In genomic region chr16:96970412-96970811, GRCm38 (mm10) we compare ENCODE assay signal across 21 mouse cellular contexts.
DNase-seq lines count a peak whose midpoint lies in the region; ATAC-seq lines count a peak whose summit lies in the region.
"Had no signal": no experiment of that assay in that cellular context is flagged by ENCODE, and none has a peak within 500 bp of the region (broad histone marks: within the 10 kb centered on the region; RNA-seq: fewer than 3 reads in every experiment).

No protein-coding gene starts in this region.

- H3K4me3 ChIP-seq in hindbrain, embryonic 13.5 days, result no peak overlapping the region
- no peak overlapping the region for H3K4me3 ChIP-seq in hindbrain, embryonic 10.5 days
- no peak overlapping the region for H3K4me3 ChIP-seq in midbrain, embryonic 10.5 days
- H3K4me3 ChIP-seq in midbrain, embryonic 11.5 days (ENCODE audit: low read depth, low read length), result no peak overlapping the region
- no peak overlapping the region for H3K4me3 ChIP-seq in midbrain, embryonic 14.5 days (replicated peaks; ENCODE audit: low read depth, low read length)
- H3K4me3 ChIP-seq: embryonic facial prominence, embryonic 15.5 days; forebrain, embryonic 15.5 days; heart, embryonic 13.5 days; liver, embryonic 15.5 days had no signal

- no peak for ATAC-seq in hindbrain, embryonic 13.5 days (ENCODE audit: low FRiP score)
- no peak for ATAC-seq in midbrain, embryonic 11.5 days (ENCODE audit: low FRiP score)
- no peak for ATAC-seq in midbrain, embryonic 14.5 days (ENCODE audit: low FRiP score, low TSS enrichment)
- ATAC-seq: CD4-positive, CD25-positive, alpha-beta regulatory T cell, adult 4 months had no signal

- no peak for DNase-seq in hindbrain, embryonic 10.5 days (ENCODE audit: low spot score)
- DNase-seq in midbrain, embryonic 10.5 days (ENCODE audit: low spot score), result no peak
- no peak for DNase-seq in midbrain, embryonic 11.5 days (ENCODE audit: low spot score, missing footprints)
- no peak for DNase-seq in midbrain, embryonic 14.5 days
- no peak for DNase-seq in thymus, postnatal 0 days (ENCODE audit: low spot score)
- DNase-seq in left cerebral cortex, adult 18-20 months (ENCODE audit: low spot score in 2 of 2), result no peak
- DNase-seq: adrenal gland, postnatal 36 days; cerebellum, adult 9-10 months; gastrocnemius, postnatal 14 days; heart, adult 11 months; heart, postnatal 14 days; kidney, adult 18-20 months; thymus, postnatal 14 days had no signal

- no peaks in the 10 kb centered on the region for H3K27me3 ChIP-seq in hindbrain, embryonic 13.5 days
- H3K27me3 ChIP-seq in hindbrain, embryonic 10.5 days (ENCODE audit: insufficient read depth, poor library complexity, severe bottlenecking), result no peaks in the 10 kb centered on the region
- H3K27me3 ChIP-seq in midbrain, embryonic 10.5 days (ENCODE audit: low read depth, poor library complexity, severe bottlenecking), result no peaks in the 10 kb centered on the region
- no peaks in the 10 kb centered on the region for H3K27me3 ChIP-seq in midbrain, embryonic 11.5 days (ENCODE audit: control insufficient read depth, insufficient read depth, low read length)
- H3K27me3 ChIP-seq in midbrain, embryonic 14.5 days (ENCODE audit: control insufficient read depth, insufficient read depth, low read length), result no peaks in the 10 kb centered on the region
- H3K27me3 ChIP-seq: embryonic facial prominence, embryonic 15.5 days; forebrain, embryonic 15.5 days; heart, embryonic 13.5 days had no signal

- peaks cover 24% of the 10 kb centered on the region for H3K4me1 ChIP-seq in hindbrain, embryonic 13.5 days (replicated peaks)
- H3K4me1 ChIP-seq in hindbrain, embryonic 10.5 days (replicated peaks), result peaks cover 16% of the 10 kb centered on the region
- H3K4me1 ChIP-seq in midbrain, embryonic 10.5 days, result peaks cover 21% of the 10 kb centered on the region
- peaks cover 9% of the 10 kb centered on the region for H3K4me1 ChIP-seq in midbrain, embryonic 11.5 days (ENCODE audit: control insufficient read depth, insufficient read depth, low read length)
- peaks cover 41% of the 10 kb centered on the region for H3K4me1 ChIP-seq in midbrain, embryonic 14.5 days (ENCODE audit: control insufficient read depth, insufficient read depth, low read length)
- H3K4me1 ChIP-seq: embryonic facial prominence, embryonic 15.5 days had no signal

- H3K9me3 ChIP-seq in hindbrain, embryonic 13.5 days, result no peaks in the 10 kb centered on the region
- H3K9me3 ChIP-seq in hindbrain, embryonic 10.5 days, result no peaks in the 10 kb centered on the region
- no peaks in the 10 kb centered on the region for H3K9me3 ChIP-seq in midbrain, embryonic 10.5 days (replicated peaks)
- H3K9me3 ChIP-seq in midbrain, embryonic 11.5 days (ENCODE audit: control insufficient read depth, low read length), result no peaks in the 10 kb centered on the region
- no peaks in the 10 kb centered on the region for H3K9me3 ChIP-seq in midbrain, embryonic 14.5 days (ENCODE audit: control insufficient read depth, low read length)
- H3K9me3 ChIP-seq: embryonic facial prominence, embryonic 15.5 days; forebrain, embryonic 15.5 days; heart, embryonic 13.5 days; liver, embryonic 15.5 days had no signal

- H3K4me2 ChIP-seq in hindbrain, embryonic 13.5 days, result no peak overlapping the region
- H3K4me2 ChIP-seq in midbrain, embryonic 11.5 days, result no peak overlapping the region
- no peak overlapping the region for H3K4me2 ChIP-seq in midbrain, embryonic 14.5 days (ENCODE audit: low read length)
- H3K4me2 ChIP-seq: embryonic facial prominence, embryonic 15.5 days; forebrain, embryonic 15.5 days; heart, embryonic 13.5 days; liver, embryonic 15.5 days had no signal

- H3K9ac ChIP-seq in hindbrain, embryonic 13.5 days, result no peak overlapping the region
- H3K9ac ChIP-seq in midbrain, embryonic 11.5 days (ENCODE audit: low read length), result no peak overlapping the region
- no peak overlapping the region for H3K9ac ChIP-seq in midbrain, embryonic 14.5 days (replicated peaks; ENCODE audit: low read length)
- H3K9ac ChIP-seq: embryonic facial prominence, embryonic 15.5 days; forebrain, embryonic 15.5 days; heart, embryonic 13.5 days; liver, embryonic 15.5 days had no signal

- no peaks in the 10 kb centered on the region for H3K36me3 ChIP-seq in hindbrain, embryonic 13.5 days
- H3K36me3 ChIP-seq in hindbrain, embryonic 10.5 days, result no peaks in the 10 kb centered on the region
- no peaks in the 10 kb centered on the region for H3K36me3 ChIP-seq in midbrain, embryonic 10.5 days
- H3K36me3 ChIP-seq in midbrain, embryonic 11.5 days (ENCODE audit: control insufficient read depth, insufficient read depth, low read length), result no peaks in the 10 kb centered on the region
- H3K36me3 ChIP-seq in midbrain, embryonic 14.5 days (ENCODE audit: control insufficient read depth, insufficient read depth, low read length), result no peaks in the 10 kb centered on the region
- H3K36me3 ChIP-seq: embryonic facial prominence, embryonic 15.5 days; forebrain, embryonic 15.5 days; heart, embryonic 13.5 days; liver, embryonic 15.5 days had no signal

- 82% methylated on average over 2 of the region's 2 CpGs for WGBS in hindbrain, embryonic 13.5 days
- WGBS in hindbrain, embryonic 10.5 days, result 88% methylated on average over 2 of the region's 2 CpGs
- WGBS in midbrain, embryonic 10.5 days, result 87% methylated on average over 2 of the region's 2 CpGs
- 75% methylated on average over 2 of the region's 2 CpGs for WGBS in midbrain, embryonic 11.5 days
- 61% methylated on average over 2 of the region's 2 CpGs for WGBS in midbrain, embryonic 14.5 days

- peak overlapping the region; percentile 84 for H3K27ac ChIP-seq in hindbrain, embryonic 13.5 days
- H3K27ac ChIP-seq in hindbrain, embryonic 10.5 days, result no peak overlapping the region
- peak overlapping the region; percentile 52 for H3K27ac ChIP-seq in midbrain, embryonic 10.5 days (replicated peaks)
- no peak overlapping the region for H3K27ac ChIP-seq in midbrain, embryonic 11.5 days (ENCODE audit: low read depth, low read length)
- H3K27ac ChIP-seq in midbrain, embryonic 14.5 days (replicated peaks; ENCODE audit: low read depth, low read length), result peak overlapping the region; percentile 80
- H3K27ac ChIP-seq: embryonic facial prominence, embryonic 15.5 days; heart, embryonic 13.5 days; kidney, postnatal 0 days; liver, embryonic 15.5 days; macrophage had no signal

Comparison
In these comparisons a context has a peak if more than half of its experiments do, and no peak if none do; other contexts are left out.
1. H3K27ac ChIP-seq: peak in hindbrain, embryonic 13.5 days (single experiment), midbrain, embryonic 10.5 days (single experiment) and midbrain, embryonic 14.5 days (single experiment); none in hindbrain, embryonic 10.5 days (single experiment) and midbrain, embryonic 11.5 days (single experiment).